Mouse (Mus musculus) induced T-regulatory cell, adult 2 months (primary cell): ENCODE results near the gene Rnf214.

Source experiments
- DNase-seq: peaks from one replicate; pipeline ENCODE4 v3.0.0-alpha.2; 2012; ENCODE audit warnings: low read depth

The Rnf214 gene

DNA sequence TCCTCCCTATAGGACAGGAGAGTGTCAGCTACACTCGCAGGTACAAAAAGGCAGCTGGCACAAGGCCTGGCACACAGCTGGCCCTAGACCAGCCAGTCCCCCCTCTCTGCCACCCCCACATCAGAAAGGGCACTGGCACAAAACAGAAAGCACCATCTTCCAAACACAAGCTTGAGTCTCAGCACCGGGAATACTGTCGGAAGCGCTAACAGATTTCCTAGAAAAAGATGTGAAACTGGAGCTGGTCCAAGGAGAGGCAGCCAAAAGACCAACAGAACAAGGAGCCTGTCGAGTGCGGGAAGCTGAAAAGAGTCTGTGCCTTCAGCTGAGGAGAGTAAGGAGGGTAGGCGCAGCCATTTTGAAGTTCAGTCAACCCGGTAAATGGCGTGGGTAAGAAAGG is 91.6 kb downstream of the Rnf214 start:
- no peak for DNase-seq
